In genomic region chr11:72959924-72960679, GRCm38 (mm10) we compare ENCODE assay signal across 11 mouse cellular contexts. TPM values are rescaled to one million over a fixed set of nuclear protein-coding genes. Genes with fewer than 3 reads are reported as not detected.
A peak's percentile ranks its signal among the peaks of the same experiment; 100 is the strongest.
DNase-seq lines count a peak whose midpoint lies in the region; ATAC-seq and TF ChIP-seq lines count a peak whose summit lies in the region.
"Had no signal": no experiment of that assay in that cellular context is flagged by ENCODE, and none has a peak within 500 bp of the region (broad histone marks: within the 10 kb centered on the region; RNA-seq: fewer than 3 reads in every experiment).

No protein-coding gene starts in this region.

- no peak overlapping the region for H3K4me3 ChIP-seq in hindbrain, postnatal 0 days (ENCODE audit: low read length)
- H3K4me3 ChIP-seq in hindbrain, embryonic 13.5 days, result no peak overlapping the region
- H3K4me3 ChIP-seq in liver, embryonic 12.5 days, result no peak overlapping the region

- no peak for DNase-seq in hindbrain, postnatal 0 days (ENCODE audit: low spot score)
- peak; percentile 40 for DNase-seq in thymus, postnatal 25 days
- DNase-seq in thymus, postnatal 4 days, result no peak
- DNase-seq in right cerebral cortex, postnatal 10 days (ENCODE audit: low spot score in 2 of 2), result no peak
- no peak for DNase-seq in spleen, postnatal 14 days (ENCODE audit: low spot score in 2 of 2)
- DNase-seq: cerebellum, postnatal 25 days had no signal

- H3K4me1 ChIP-seq in hindbrain, postnatal 0 days (ENCODE audit: insufficient read depth, low read length), result no peaks in the 10 kb centered on the region
- peaks cover 11% of the 10 kb centered on the region for H3K4me1 ChIP-seq in hindbrain, embryonic 13.5 days (replicated peaks)
- H3K4me1 ChIP-seq in liver, embryonic 12.5 days, result peaks cover 62% of the 10 kb centered on the region

- no peaks in the 10 kb centered on the region for H3K36me3 ChIP-seq in hindbrain, postnatal 0 days (ENCODE audit: insufficient read depth, low read length)
- no peaks in the 10 kb centered on the region for H3K36me3 ChIP-seq in hindbrain, embryonic 13.5 days
- no peaks in the 10 kb centered on the region for H3K36me3 ChIP-seq in liver, embryonic 12.5 days
- H3K36me3 ChIP-seq: forebrain, embryonic 15.5 days had no signal

- no peaks in the 10 kb centered on the region for H3K9me3 ChIP-seq in hindbrain, postnatal 0 days (ENCODE audit: low read length)
- no peaks in the 10 kb centered on the region for H3K9me3 ChIP-seq in hindbrain, embryonic 13.5 days
- no peaks in the 10 kb centered on the region for H3K9me3 ChIP-seq in liver, embryonic 12.5 days (replicated peaks)
- H3K9me3 ChIP-seq: forebrain, embryonic 15.5 days had no signal

- 13% methylated on average over 15 of the region's 15 CpGs for WGBS in hindbrain, postnatal 0 days
- 16% methylated on average over 15 of the region's 15 CpGs for WGBS in hindbrain, embryonic 13.5 days
- 25% methylated on average over 15 of the region's 15 CpGs for WGBS in liver, embryonic 12.5 days (ENCODE audit: insufficient replicate concordance)

- TF ChIP-seq CTCF in hindbrain, postnatal 0 days (IDR thresholded peaks at IDR 0.05; ENCODE audit: low read depth), result 0 out of 2 replicates have a peak, but pooled peaks have one; percentile 3

- no peak overlapping the region for H3K27ac ChIP-seq in hindbrain, postnatal 0 days
- no peak overlapping the region for H3K27ac ChIP-seq in hindbrain, embryonic 13.5 days
- no peak overlapping the region for H3K27ac ChIP-seq in liver, embryonic 12.5 days
- H3K27ac ChIP-seq: forebrain, embryonic 15.5 days had no signal

- H3K27me3 ChIP-seq in hindbrain, postnatal 0 days (ENCODE audit: insufficient read depth, low read length), result peaks cover 27% of the 10 kb centered on the region
- peaks cover 49% of the 10 kb centered on the region for H3K27me3 ChIP-seq in hindbrain, embryonic 13.5 days
- H3K27me3 ChIP-seq in liver, embryonic 12.5 days (replicated peaks), result peaks cover 47% of the 10 kb centered on the region

- H3K9ac ChIP-seq in hindbrain, postnatal 0 days (replicated peaks; ENCODE audit: low read length), result no peak overlapping the region
- no peak overlapping the region for H3K9ac ChIP-seq in hindbrain, embryonic 13.5 days
- no peak overlapping the region for H3K9ac ChIP-seq in liver, embryonic 12.5 days
- H3K9ac ChIP-seq: forebrain, embryonic 15.5 days had no signal

- no peak overlapping the region for H3K4me2 ChIP-seq in hindbrain, postnatal 0 days (ENCODE audit: low read depth, low read length)
- H3K4me2 ChIP-seq in hindbrain, embryonic 13.5 days, result no peak overlapping the region
- peak overlapping the region; percentile 83 for H3K4me2 ChIP-seq in liver, embryonic 12.5 days

- no peak for ATAC-seq in hindbrain, postnatal 0 days
- ATAC-seq in hindbrain, embryonic 13.5 days (ENCODE audit: low FRiP score), result no peak
- ATAC-seq in liver, embryonic 12.5 days, result no peak
- ATAC-seq in CD4-positive, CD25-positive, alpha-beta regulatory T cell, adult 4 months, result no peak
- ATAC-seq: forebrain, embryonic 15.5 days had no signal

RNA-seq across cellular contexts. Expression of gene Atp2a3, which starts 0.9 kb away (rescaled TPM):
- 2.4 and 4.6 TPM in 2 replicates for total RNA-seq in hindbrain, postnatal 0 days (2014; rRNA removed)
- polyA plus RNA-seq in hindbrain, postnatal 0 days (2015; fragmentation: Nextera tagmentation; extraction: Ambion mirVana), result 2.4 and 2.7 TPM in 2 replicates
- 1.3 and 1.4 TPM in 2 replicates for polyA plus RNA-seq in hindbrain, embryonic 13.5 days (2015; fragmentation: Nextera tagmentation; extraction: Ambion mirVana)
- polyA plus RNA-seq in liver, embryonic 12.5 days (2016; fragmentation: Nextera tagmentation; extraction: Ambion mirVana), result 17.5 and 18.9 TPM in 2 replicates
- polyA plus RNA-seq in CD4-positive, CD25-positive, alpha-beta regulatory T cell, adult 4 months (2017; shearing (Covaris generic)), result 10 to 100 TPM; 57.5 to 89.4 TPM

RNA-seq across cellular contexts. Expression of gene P2rx1, which starts 38.8 kb away (rescaled TPM):
- total RNA-seq in hindbrain, postnatal 0 days (2014; rRNA removed), result 0.32 and 1.3 TPM in 2 replicates
- 0.45 and 0.60 TPM in 2 replicates for polyA plus RNA-seq in hindbrain, postnatal 0 days (2015; fragmentation: Nextera tagmentation; extraction: Ambion mirVana)
- polyA plus RNA-seq in hindbrain, embryonic 13.5 days (2015; fragmentation: Nextera tagmentation; extraction: Ambion mirVana), result 0.65 TPM in 2 replicates
- 12.7 and 15.0 TPM in 2 replicates for polyA plus RNA-seq in liver, embryonic 12.5 days (2016; fragmentation: Nextera tagmentation; extraction: Ambion mirVana)
- under 1 TPM in 1 of 2 experiments, not detected in 1; 0.39 TPM for polyA plus RNA-seq in CD4-positive, CD25-positive, alpha-beta regulatory T cell, adult 4 months (2017; shearing (Covaris generic))
- polyA plus RNA-seq: inflammation-experienced regulatory T-cells, adult 6 months had no signal

RNA-seq across cellular contexts. Expression of gene Camkk1, which starts 58.7 kb away (rescaled TPM):
- 27.4 and 32.5 TPM in 2 replicates for total RNA-seq in hindbrain, postnatal 0 days (2014; rRNA removed)
- polyA plus RNA-seq in hindbrain, postnatal 0 days (2015; fragmentation: Nextera tagmentation; extraction: Ambion mirVana), result 26.5 and 26.7 TPM in 2 replicates
- polyA plus RNA-seq in hindbrain, embryonic 13.5 days (2015; fragmentation: Nextera tagmentation; extraction: Ambion mirVana), result 21.5 and 23.1 TPM in 2 replicates
- polyA plus RNA-seq in liver, embryonic 12.5 days (2016; fragmentation: Nextera tagmentation; extraction: Ambion mirVana), result 1.8 and 1.9 TPM in 2 replicates
- polyA plus RNA-seq in CD4-positive, CD25-positive, alpha-beta regulatory T cell, adult 4 months (2017; shearing (Covaris generic)), result 1 to 10 TPM; 2.3 to 5.8 TPM
